Mouse (Mus musculus) intestine, postnatal 0 days (tissue): ENCODE data around the gene Skint10. TPM values are rescaled to one million over a fixed set of nuclear protein-coding genes. Genes with fewer than 3 reads are reported as not detected.

ENCODE experiments used
- ATAC-seq: fragments of 200-750 bp; cut with Nextera tagmentation; 2 replicates; pipeline ENCODE4 v1.8.0; 2017; ENCODE audit warnings: mild to moderate bottlenecking, moderate TSS enrichment, moderate library complexity
- H3K27ac ChIP-seq: fragments of 300-500 bp; sonication (generic); 2 replicates; pipeline ENCODE4 v1.5.1; 2014; ENCODE audit warnings: mild to moderate bottlenecking, low read depth, low read length, moderate library complexity
- H3K27me3 ChIP-seq: fragments of 300-500 bp; sonication (generic); replicated peaks from 2 replicates; pipeline ENCODE4 v1.6.1; 2014; ENCODE audit warnings: low read length, mixed read lengths; ENCODE audit not compliant: control insufficient read depth, insufficient read depth
- H3K36me3 ChIP-seq: fragments of 300-500 bp; sonication (generic); 2 replicates; pipeline ENCODE4 v1.6.1; 2014; ENCODE audit warnings: mild to moderate bottlenecking, moderate library complexity; ENCODE audit not compliant: control insufficient read depth, insufficient read depth
- H3K4me1 ChIP-seq: fragments of 300-500 bp; sonication (generic); replicated peaks from 2 replicates; pipeline ENCODE4 v1.6.1; 2014; ENCODE audit warnings: antibody characterized with exemption, low read length, mixed read lengths; ENCODE audit not compliant: control insufficient read depth, insufficient read depth
- H3K4me2 ChIP-seq: fragments of 300-500 bp; sonication (generic); replicated peaks from 2 replicates; pipeline ENCODE4 v1.6.1; 2014; ENCODE audit warnings: low read depth, mild to moderate bottlenecking, moderate library complexity
- H3K4me3 ChIP-seq: fragments of 300-500 bp; sonication (generic); 2 replicates; pipeline ENCODE4 v1.5.1; 2014; ENCODE audit warnings: low read depth, low read length
- H3K9ac ChIP-seq: fragments of 300-500 bp; sonication (generic); 2 replicates; pipeline ENCODE4 v1.6.1; 2014; ENCODE audit warnings: mild to moderate bottlenecking, low read depth, low read length
- H3K9me3 ChIP-seq: fragments of 300-500 bp; sonication (generic); 2 replicates; pipeline ENCODE4 v1.6.1; 2016; ENCODE audit warnings: mixed run types; ENCODE audit not compliant: control insufficient read depth
- CTCF ChIP-seq: sonication (generic); IDR thresholded peaks from 2 replicates; pipeline ENCODE4 v1.5.1; 2016; ENCODE audit warnings: low read depth, mild to moderate bottlenecking, control low read depth, antibody characterized with exemption, moderate library complexity
- WGBS: fragments of 180-500 bp; shearing (Covaris S2); extraction: QIAGEN DNeasy Blood & Tissue Kit; methylation state at CpG from one replicate; pipeline ENCODE4 v1.1.7; 2014; 5-methylcytosine and 5-hydroxymethylcytosine counted together
- polyA plus RNA-seq: library from polyadenylated mRNA; unstranded; fragments of >200 nt; fragmentation: Nextera tagmentation; extraction: Ambion mirVana; gene quantifications from 2 replicates; pipeline ENCODE4 v1.2.1, GENCODE M21; 2015

The Skint10 gene
- polyA plus RNA-seq, result not detected in 2 replicates

- no peaks in the 10 kb centered on the region for H3K27me3 ChIP-seq
- H3K9ac ChIP-seq, result no peak within 1 kb of the TSS
- H3K4me2 ChIP-seq, result no peak within 1 kb of the TSS
- no peaks in the 10 kb centered on the region for H3K4me1 ChIP-seq
- H3K9me3 ChIP-seq, result no peaks in the 10 kb centered on the region
- H3K36me3 ChIP-seq, result no peaks in the 10 kb centered on the region
- ATAC-seq, result no peak
- no peak within 1 kb of the TSS for H3K4me3 ChIP-seq
- TF ChIP-seq CTCF, result no peak
- WGBS, result 60% methylated on average over 1 of the region's 1 CpGs
- H3K27ac ChIP-seq, result no peak within 1 kb of the TSS
These were observed at the start of gene Skint10 for GRCm38 (mm10) chr4:112774766-112775165. Gene Skint10 (minus strand): TSS chr4:112774866.

DNA sequence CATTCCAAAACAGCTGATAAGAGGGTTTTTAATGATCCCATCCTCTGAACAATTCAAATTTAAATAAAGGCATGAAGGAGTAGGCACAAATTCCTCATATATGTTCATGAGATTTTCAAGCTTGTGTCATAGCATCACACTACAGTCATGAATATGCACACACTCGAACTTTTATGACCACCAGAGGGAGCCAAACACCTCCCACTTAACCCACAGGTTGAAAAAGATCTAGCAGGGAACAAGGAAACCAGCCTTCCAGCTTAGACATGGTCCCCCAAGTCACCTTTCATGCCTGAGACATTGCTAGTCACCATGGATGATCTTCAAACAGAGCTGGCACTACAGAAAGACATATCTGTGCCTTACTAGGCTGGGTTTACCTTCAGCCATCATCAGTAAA, 16.0 kb upstream of the Skint10 start:
- 0 out of 2 replicates have a peak, but pooled peaks cover 7% of the 10 kb centered on the region for H3K9me3 ChIP-seq
- H3K4me2 ChIP-seq, result no peak overlapping the region
- TF ChIP-seq CTCF, result peak; percentile 75
- H3K27me3 ChIP-seq, result no peaks in the 10 kb centered on the region
- 0% methylated on average over 1 of the region's 1 CpGs for WGBS
- no peak overlapping the region for H3K27ac ChIP-seq
- H3K36me3 ChIP-seq, result no peaks in the 10 kb centered on the region
- H3K9ac ChIP-seq, result no peak overlapping the region
- no peaks in the 10 kb centered on the region for H3K4me1 ChIP-seq
- H3K4me3 ChIP-seq, result no peak overlapping the region
- no peak for ATAC-seq

Other genes starting within 250 kb of the Skint10 start
- gene Skint2, start 217.7 kb downstream of the Skint10 start, polyA plus RNA-seq, result not detected in 2 replicates